Mouse (Mus musculus) cerebellum, adult 2 months (tissue): ENCODE data around the gene Selenoh. TPM values are rescaled to one million over a fixed set of nuclear protein-coding genes. Genes with fewer than 3 reads are reported as not detected.

ENCODE experiments used
- DNase-seq, 2 experiments: peaks; one replicate each; pipeline ENCODE4 v3.0.0; 2021
- H3K27ac ChIP-seq: fragments of 200-500 bp; 2 replicates; pipeline ENCODE4 v1.5.1; 2012; ENCODE audit warnings: low read length, control low read depth, inconsistent platforms; ENCODE audit not compliant: insufficient read depth
- H3K27me3 ChIP-seq: fragments of 200-500 bp; 2 replicates; pipeline ENCODE4 v1.6.1; 2012; ENCODE audit warnings: inconsistent platforms, mild to moderate bottlenecking, low read length, moderate library complexity; ENCODE audit not compliant: control insufficient read depth, insufficient read depth
- H3K4me1 ChIP-seq: fragments of 200-500 bp; 2 replicates; pipeline ENCODE4 v1.6.1; 2011; ENCODE audit warnings: low read length; ENCODE audit not compliant: control insufficient read depth, insufficient read depth
- H3K4me3 ChIP-seq: fragments of 200-500 bp; replicated peaks from 2 replicates; pipeline ENCODE3; 2011; ENCODE audit warnings: mild to moderate bottlenecking, low read depth, low read length, control low read depth; ENCODE audit not compliant: insufficient read depth
- CTCF ChIP-seq: fragments of 200-500 bp; IDR thresholded peaks from 2 replicates; pipeline ENCODE4 v1.5.1; 2011; ENCODE audit warnings: low read depth, mild to moderate bottlenecking, control low read depth, low read length, moderate library complexity, borderline replicate concordance; ENCODE audit not compliant: insufficient read depth
- POLR2A ChIP-seq: fragments of 200-500 bp; IDR thresholded peaks from 2 replicates; pipeline ENCODE4 v1.6.1; 2011; ENCODE audit warnings: low read length, control low read depth, borderline replicate concordance; ENCODE audit not compliant: insufficient read depth
- WGBS: fragments of 180-500 bp; shearing (Covaris S2); methylation state at CpG from one replicate; pipeline ENCODE4 v1.1.7; 2018; 5-methylcytosine and 5-hydroxymethylcytosine counted together
- polyA plus RNA-seq: library from polyadenylated mRNA; depleted of rRNA; stranded (reverse); fragments of >200 nt; gene quantifications from 2 replicates; pipeline ENCODE4 v1.2.3, GENCODE M21; 2012; rRNA removed

Selenoh gene
- polyA plus RNA-seq, result 67.4 TPM in 2 replicates

- Histone ChIP-seq H3K4me3 (peak within 1 kb of the TSS; percentile 90), H3K27me3 (no peaks in the 10 kb centered on the region), H3K4me1 (peaks cover 2% of the 10 kb centered on the region; the same call in 1 of the 2 replicates), H3K27ac (peak within 1 kb of the TSS; percentile 35)
- WGBS, result 1% methylated on average over 20 of the region's 20 CpGs
- peak; percentile 79 to 81 for DNase-seq
- TF ChIP-seq CTCF, result no peak
- peak; percentile 41; the same call in 1 of the 2 replicates for TF ChIP-seq POLR2A
These were observed at the start of gene Selenoh for GRCm38 (mm10) chr2:84670569-84670933. Selenoh (minus strand) TSS chr2:84670770.

- no peak overlapping the region for H3K27ac ChIP-seq
- no peak overlapping the region for H3K4me3 ChIP-seq
- peaks cover 6% of the 10 kb centered on the region; the same call in 1 of the 2 replicates for H3K4me1 ChIP-seq
- no peak for DNase-seq
- TF ChIP-seq POLR2A (no peak), CTCF (no peak)
- 94% methylated on average over 4 of the region's 4 CpGs for WGBS
- H3K27me3 ChIP-seq, result no peaks in the 10 kb centered on the region
These were observed 46.8 kb upstream of the Selenoh start for GRCm38 (mm10) chr2:84717357-84717756.

GRCm38 (mm10) chr2:84716423-84717355 is 46.1 kb upstream of the Selenoh start:
- TF ChIP-seq CTCF, result no peak
- no peak for TF ChIP-seq POLR2A
- Histone ChIP-seq H3K27ac (peak overlapping the region; percentile 88), H3K27me3 (no peaks in the 10 kb centered on the region), H3K4me3 (peak overlapping the region; percentile 43), H3K4me1 (peaks cover 6% of the 10 kb centered on the region; the same call in 1 of the 2 replicates)
- no peak for DNase-seq
- 28% methylated on average over 9 of the region's 9 CpGs for WGBS

- H3K27me3 ChIP-seq, result no peaks in the 10 kb centered on the region
- TF ChIP-seq CTCF, result no peak
- TF ChIP-seq POLR2A, result peak; percentile 7; the same call in 1 of the 2 replicates
- under 1% methylated on average over 33 of the region's 33 CpGs for WGBS
- peak overlapping the region; percentile 92 for H3K4me3 ChIP-seq
- DNase-seq, result peak; percentile 85 to 95
- H3K4me1 ChIP-seq, result peaks cover 6% of the 10 kb centered on the region; the same call in 1 of the 2 replicates
- H3K27ac ChIP-seq, result peak overlapping the region; percentile 88
These were observed 45.2 kb upstream of the Selenoh start for GRCm38 (mm10) chr2:84715562-84716361.

GRCm38 (mm10) chr2:84714811-84715561 is 44.4 kb upstream of the Selenoh start, which contains the start of gene Zdhhc5:
Zdhhc5 (minus strand) TSS chr2:84715180.
- TF ChIP-seq POLR2A (peak; percentile 91), CTCF (no peak)
- Histone ChIP-seq H3K27ac (peak within 1 kb of the TSS; percentile 88), H3K4me3 (peak within 1 kb of the TSS; percentile 92), H3K27me3 (no peaks in the 10 kb centered on the region), H3K4me1 (peaks cover 6% of the 10 kb centered on the region; the same call in 1 of the 2 replicates)
- under 1% methylated on average over 106 of the region's 107 CpGs for WGBS
- DNase-seq, result peak; percentile 98 to 99

GRCm38 (mm10) chr2:84714422-84714810 is 43.8 kb upstream of the Selenoh start:
- under 1% methylated on average over 26 of the region's 26 CpGs for WGBS
- peaks cover 6% of the 10 kb centered on the region; the same call in 1 of the 2 replicates for H3K4me1 ChIP-seq
- DNase-seq, result no peak

GRCm38 (mm10) chr2:84711898-84712297 is 41.3 kb upstream of the Selenoh start:
- peaks cover 7% of the 10 kb centered on the region for H3K4me1 ChIP-seq
- H3K27ac ChIP-seq, result no peak overlapping the region
- WGBS, result 88% methylated on average over 2 of the region's 2 CpGs
- DNase-seq, result no peak
- no peak overlapping the region for H3K4me3 ChIP-seq
- TF ChIP-seq CTCF (no peak), POLR2A (no peak)
- H3K27me3 ChIP-seq, result no peaks in the 10 kb centered on the region

More at GRCm38 (mm10) chr2:84714422-84714810, 43.8 kb upstream of the Selenoh start:
- Histone ChIP-seq H3K27me3 (no peaks in the 10 kb centered on the region), H3K4me3 (peak overlapping the region; percentile 83), H3K27ac (peak overlapping the region; percentile 55)
- no peak for TF ChIP-seq CTCF
- no peak for TF ChIP-seq POLR2A
